Mouse (Mus musculus): ENCODE results near the gene Cd72. TPM values are rescaled to one million over a fixed set of nuclear protein-coding genes. Genes with fewer than 3 reads are reported as not detected.

Gene Cd72
- total RNA-seq (2021), result not detected
- long read RNA-seq, experiment 1, result 0 reads
- long read RNA-seq, experiment 2, result 0 reads

DNA sequence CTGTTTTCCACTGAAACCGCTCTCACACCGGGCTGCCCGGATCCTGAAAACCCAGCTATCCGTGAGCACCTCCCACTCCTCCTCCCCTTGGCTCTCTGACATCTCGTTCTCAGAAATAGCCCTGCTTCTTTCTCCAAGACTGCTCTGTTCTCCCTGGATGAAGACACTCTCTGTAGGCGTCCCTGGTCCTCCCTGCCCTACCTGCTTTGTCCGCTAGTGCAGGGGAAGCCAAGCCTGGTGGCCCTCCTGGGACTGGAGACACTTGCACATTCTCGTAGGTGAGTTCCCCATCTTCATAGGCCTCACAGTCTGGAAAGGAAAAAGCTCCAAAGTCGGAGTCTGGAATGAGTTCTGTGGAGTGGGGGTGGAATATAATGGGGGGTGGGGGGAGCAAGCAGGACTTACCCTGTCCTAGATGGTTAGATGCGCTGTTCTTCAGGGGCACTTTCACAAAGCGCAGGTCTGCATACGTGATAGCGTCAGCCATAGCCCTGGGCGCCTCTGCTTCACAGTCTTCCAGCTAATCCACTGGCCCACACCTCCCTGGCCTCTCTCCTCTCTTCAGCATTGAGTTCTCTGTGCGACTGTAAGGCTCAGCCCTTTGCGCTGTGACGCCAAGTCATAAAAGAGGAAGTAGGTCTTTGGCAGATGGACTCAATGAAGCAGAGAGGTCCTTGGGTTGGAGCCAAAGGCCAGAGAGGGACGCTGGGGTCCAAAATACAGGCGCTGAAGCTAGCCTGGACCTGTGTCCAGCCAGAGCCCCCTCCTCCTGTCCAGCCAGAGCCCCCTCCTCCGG is at the start of gene Cd72:
Gene Cd72 (minus strand): TSS at position 588 of the 796 bp plus-strand sequence.
- Histone ChIP-seq H3K27ac (no peak within 1 kb of the TSS), H3K4me3 (no peak within 1 kb of the TSS; the same call in 1 of the 2 replicates)
- DNase-seq (ENCODE audit: low spot score in 2 of 2), result no peak
- TF ChIP-seq CTCF (conservative IDR thresholded peaks at IDR 0.05), result no peak

DNA sequence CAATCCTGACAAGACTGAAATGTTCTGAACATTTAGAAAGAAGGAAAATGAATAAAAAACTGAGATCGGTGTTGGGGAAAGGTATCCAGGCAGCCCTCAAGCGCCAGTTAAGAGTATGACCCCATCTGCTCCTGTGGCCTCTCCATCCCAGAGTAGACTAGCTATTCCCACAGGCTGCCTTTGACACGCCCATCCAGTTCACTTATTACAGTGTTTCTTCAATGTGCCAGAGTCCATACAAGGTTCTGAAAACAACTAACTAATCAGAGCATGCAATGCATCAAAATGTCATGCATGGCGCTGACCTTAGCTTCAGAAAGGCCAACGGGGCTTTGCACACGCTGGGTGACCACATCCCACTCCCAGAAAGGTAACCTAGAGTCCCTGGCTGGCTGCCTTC is 49.1 kb upstream of the Cd72 start:
- Histone ChIP-seq H3K4me3 (no peak overlapping the region), H3K27ac (no peak overlapping the region)
- TF ChIP-seq CTCF (conservative IDR thresholded peaks at IDR 0.05), result no peak
- DNase-seq (ENCODE audit: low spot score in 2 of 2), result no peak

DNA sequence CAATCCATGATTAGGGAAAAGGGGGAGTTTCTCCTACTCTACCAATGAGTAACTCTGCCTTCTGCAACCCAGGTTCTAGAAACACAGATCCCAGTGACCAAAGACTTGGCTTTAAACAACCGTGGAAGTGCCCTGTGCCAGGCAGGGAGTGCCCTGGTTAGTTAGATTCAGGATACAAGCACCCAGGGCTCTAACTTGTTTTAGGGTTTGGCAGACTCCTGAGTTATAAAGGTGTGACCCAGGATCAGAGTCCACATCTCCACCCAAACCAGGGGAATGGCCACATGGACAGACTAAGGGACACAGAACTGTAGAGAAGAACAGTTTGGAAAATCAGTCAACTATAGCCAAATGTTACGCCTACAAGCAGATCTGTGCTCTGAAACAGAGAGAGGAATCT is 48.6 kb upstream of the Cd72 start:
- Histone ChIP-seq H3K4me3 (no peak overlapping the region), H3K27ac (no peak overlapping the region)
- DNase-seq (ENCODE audit: low spot score in 2 of 2), result no peak
- no peak for TF ChIP-seq CTCF (conservative IDR thresholded peaks at IDR 0.05)

DNA sequence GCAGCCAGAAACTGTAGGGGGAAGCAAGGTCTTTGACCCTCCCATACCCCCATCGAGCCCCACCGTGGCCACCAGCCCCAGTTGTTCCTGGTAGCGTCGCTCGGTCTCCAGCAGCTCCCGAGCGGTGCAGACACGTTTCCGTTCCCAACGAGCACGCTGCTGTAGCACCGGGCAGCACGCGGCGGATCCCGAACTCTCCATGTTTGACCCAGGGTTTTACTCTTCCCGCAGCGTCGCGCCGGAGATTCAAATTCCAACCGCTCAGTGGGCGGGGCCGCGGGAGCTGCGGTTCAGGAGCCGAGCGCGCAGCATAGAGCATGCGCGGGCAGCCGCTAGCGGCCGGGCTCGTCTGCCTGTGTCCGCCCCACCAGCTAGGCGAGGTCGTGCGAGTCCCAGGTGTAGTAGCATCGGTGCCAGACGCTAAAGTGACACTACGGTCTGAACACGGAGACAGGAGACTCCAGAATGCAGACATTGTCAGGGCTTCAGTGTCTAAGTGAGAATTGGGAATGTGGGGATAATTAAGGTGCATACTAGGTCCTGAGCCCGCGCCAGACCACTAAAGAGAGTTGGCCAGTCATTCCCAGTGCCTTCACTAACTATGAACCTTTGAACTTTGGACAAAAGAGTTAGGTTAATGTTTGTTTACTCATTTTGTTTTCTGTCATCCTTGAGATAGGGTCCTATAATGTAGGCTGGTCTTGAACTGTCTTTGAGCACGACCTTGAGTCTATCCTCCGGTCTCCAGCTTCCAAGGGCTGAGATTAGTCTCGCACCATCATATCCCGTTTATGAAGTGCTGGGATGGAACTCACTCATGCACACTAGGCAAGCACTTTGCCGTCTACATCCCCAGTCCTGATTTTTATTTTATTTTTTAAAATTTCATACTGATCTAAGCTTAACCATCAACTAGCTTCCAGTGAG is 45.2 kb upstream of the Cd72 start, which contains the start of gene Arhgef39:
Gene Arhgef39 (minus strand): TSS at position 289 of the 927 bp plus-strand sequence.
- DNase-seq (ENCODE audit: low spot score in 2 of 2), result peak; percentile 67 to 70
- Histone ChIP-seq H3K4me3 (peak within 1 kb of the TSS; percentile 64), H3K27ac (peak within 1 kb of the TSS; percentile 37; the same call in 1 of the 2 replicates)
- no peak for TF ChIP-seq CTCF (conservative IDR thresholded peaks at IDR 0.05)

DNA sequence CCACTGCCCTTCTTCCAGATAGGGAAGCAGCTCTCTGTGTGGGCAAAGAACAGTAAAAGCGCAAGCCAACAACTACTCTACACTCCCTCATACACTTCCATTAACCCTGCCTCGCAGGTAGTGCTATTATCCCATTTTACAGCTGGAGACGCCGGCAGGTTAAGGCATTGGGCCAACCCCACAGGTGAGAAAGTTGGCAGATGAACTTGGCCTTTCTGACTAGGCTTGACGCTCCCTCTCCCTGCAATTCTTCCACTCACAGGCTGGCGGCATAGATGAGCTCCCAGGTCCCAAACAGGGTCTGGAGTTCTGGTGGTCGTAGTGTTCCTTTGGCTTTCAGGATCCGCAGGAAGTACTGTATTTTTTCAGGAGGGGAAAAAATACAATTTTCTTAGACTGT is 44.6 kb upstream of the Cd72 start:
- Histone ChIP-seq H3K4me3 (peak overlapping the region; percentile 64), H3K27ac (no peak overlapping the region)
- TF ChIP-seq CTCF (conservative IDR thresholded peaks at IDR 0.05), result peak; percentile 46
- no peak for DNase-seq (ENCODE audit: low spot score in 2 of 2)

DNA sequence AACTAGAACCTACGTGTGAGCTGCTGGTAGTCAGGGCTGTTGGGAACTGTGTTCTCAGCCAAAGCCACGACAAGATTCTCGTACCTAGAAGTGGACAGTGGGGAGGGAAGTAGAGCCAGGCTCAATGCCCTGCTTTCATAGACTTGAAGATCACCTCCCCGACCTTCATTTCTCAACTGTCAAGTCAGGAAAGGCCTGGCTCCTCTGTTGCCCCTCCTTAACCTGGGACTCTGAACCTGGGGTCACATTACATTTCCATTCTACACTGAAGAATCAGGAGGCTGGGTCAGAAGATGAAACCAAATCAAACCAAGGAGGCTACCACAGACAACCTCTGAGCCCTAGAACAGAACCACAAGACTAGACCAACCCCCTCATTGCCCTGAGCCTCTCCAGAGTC is 43.5 kb upstream of the Cd72 start:
- DNase-seq (ENCODE audit: low spot score in 2 of 2), result no peak
- Histone ChIP-seq H3K27ac (no peak overlapping the region), H3K4me3 (no peak overlapping the region)
- TF ChIP-seq CTCF (conservative IDR thresholded peaks at IDR 0.05), result no peak

DNA sequence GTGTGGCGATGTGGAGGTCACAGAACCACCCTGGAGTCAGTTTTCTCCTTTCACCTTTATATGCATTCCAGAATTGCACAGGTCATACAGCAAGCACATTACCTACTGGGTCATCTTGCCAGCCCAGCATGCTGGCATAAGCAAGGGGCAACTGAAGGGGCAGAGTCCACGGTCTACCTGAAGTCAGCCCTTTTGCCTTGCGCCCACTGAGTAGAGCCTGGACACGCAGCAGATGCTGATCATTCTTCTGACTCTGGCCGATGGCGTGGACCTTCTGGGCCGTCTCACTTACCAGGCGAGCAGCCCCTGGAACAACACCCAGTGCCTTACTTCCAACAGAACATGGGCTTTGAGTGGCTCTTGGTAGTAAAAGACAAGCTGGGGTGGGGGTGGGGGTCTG is 43.0 kb upstream of the Cd72 start:
- TF ChIP-seq CTCF (conservative IDR thresholded peaks at IDR 0.05), result no peak
- Histone ChIP-seq H3K27ac (no peak overlapping the region), H3K4me3 (no peak overlapping the region)
- no peak for DNase-seq (ENCODE audit: low spot score in 2 of 2)

DNA sequence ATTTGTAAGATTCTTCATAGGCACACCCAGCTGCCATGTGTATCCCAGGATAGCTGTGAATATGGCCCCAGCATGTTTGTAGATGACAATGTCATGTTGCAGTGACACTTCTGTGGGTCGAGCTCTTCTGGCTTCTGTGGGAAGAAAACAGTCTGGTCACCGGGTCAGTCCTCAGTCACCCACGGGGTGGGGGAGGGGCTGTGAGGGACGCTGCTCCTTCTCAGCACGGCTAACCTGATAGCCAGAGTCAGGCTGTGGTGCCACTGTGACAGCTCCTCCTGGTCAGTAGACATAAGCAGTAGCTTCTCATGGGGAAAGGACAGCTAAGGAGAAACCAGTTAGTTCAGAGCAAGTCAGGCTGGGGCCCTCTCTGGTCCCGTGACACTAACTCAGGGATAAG is 42.2 kb upstream of the Cd72 start:
- Histone ChIP-seq H3K27ac (no peak overlapping the region), H3K4me3 (no peak overlapping the region)
- no peak for DNase-seq (ENCODE audit: low spot score in 2 of 2)
- no peak for TF ChIP-seq CTCF (conservative IDR thresholded peaks at IDR 0.05)

DNA sequence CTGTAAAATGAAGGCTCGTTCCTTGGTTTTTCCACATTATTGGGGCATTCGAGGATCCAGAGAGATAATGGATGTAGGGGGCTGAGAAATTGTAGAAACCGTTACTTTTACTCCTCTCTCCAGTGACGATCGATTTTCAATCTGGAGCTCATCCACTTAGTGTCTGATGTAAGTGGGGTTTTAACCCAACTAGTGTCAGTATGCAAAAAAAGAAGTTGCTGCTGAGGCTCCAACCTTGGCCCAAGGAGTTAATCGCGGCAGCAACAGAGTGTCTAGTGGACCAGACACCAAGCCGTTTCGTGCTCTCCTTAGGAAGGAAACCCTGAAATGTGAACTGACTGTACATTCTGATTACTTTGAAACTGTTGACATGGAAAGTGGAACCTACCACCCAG is 39.4 kb upstream of the Cd72 start:
- no peak for DNase-seq (ENCODE audit: low spot score in 2 of 2)
- Histone ChIP-seq H3K27ac (peak overlapping the region; percentile 97), H3K4me3 (peak overlapping the region; percentile 84)
- TF ChIP-seq CTCF (conservative IDR thresholded peaks at IDR 0.05), result no peak

DNA sequence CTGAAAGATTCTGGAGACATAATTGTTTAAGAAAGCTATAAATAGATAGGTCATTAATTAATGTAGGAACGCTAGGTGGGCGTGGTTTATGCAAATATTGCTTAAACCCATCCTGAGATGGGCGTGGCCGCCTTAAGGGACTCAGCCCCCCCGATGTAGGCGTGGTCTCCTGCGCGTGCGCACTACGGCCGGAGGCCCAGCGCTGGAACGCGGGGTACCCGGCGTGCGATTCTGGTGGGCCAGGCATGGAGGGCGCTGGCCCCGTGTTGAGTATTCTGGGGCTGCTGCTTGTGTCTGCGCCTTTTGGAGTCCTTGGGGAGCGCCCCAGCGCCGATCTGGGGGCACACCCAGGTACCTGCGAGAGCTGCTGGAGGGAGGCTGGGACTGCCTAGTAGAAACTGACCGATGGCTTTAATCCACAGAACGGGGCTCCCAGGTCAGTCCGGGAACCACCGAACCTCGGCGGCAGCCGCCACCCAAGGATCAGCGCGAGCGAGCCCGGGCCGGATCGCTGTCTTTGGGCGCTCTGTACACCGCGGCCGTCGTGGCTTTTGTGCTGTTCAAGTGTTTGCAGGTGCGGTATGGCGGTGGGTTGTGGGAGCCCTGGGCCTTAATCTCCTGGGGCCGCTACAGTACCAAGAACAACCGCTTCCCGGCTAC is 38.9 kb upstream of the Cd72 start:
- Histone ChIP-seq H3K4me3 (peak overlapping the region; percentile 84), H3K27ac (peak overlapping the region; percentile 97)
- DNase-seq (ENCODE audit: low spot score in 2 of 2), result peak; percentile 96 to 97
- TF ChIP-seq CTCF (conservative IDR thresholded peaks at IDR 0.05), result peak; percentile 50

DNA sequence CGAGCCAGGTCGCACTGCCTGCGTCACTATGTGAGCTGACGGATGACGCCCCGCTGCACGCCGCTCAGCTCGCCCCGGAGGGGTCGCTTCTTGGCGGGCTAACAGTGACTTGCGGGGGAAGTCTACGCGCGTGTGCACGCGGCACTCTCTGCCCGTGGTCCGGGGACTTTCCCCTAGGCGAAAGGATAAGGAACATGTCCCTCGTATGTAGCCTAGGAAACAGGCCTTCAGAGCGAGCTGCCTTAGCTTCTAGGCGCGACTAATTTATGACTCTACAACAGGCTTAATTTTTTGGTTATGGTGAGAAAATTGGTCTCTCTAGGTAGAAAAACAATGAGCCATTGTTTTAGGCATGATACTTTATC is 38.4 kb upstream of the Cd72 start, which contains the start of gene Ccdc107:
Gene Ccdc107 (plus strand): TSS at position 80 of the 365 bp plus-strand sequence.
- H3K27ac ChIP-seq, result peak within 1 kb of the TSS; percentile 97
- peak within 1 kb of the TSS; percentile 84 for H3K4me3 ChIP-seq
- DNase-seq (ENCODE audit: low spot score in 2 of 2), result peak; percentile 90 to 97
- TF ChIP-seq CTCF (conservative IDR thresholded peaks at IDR 0.05), result no peak

DNA sequence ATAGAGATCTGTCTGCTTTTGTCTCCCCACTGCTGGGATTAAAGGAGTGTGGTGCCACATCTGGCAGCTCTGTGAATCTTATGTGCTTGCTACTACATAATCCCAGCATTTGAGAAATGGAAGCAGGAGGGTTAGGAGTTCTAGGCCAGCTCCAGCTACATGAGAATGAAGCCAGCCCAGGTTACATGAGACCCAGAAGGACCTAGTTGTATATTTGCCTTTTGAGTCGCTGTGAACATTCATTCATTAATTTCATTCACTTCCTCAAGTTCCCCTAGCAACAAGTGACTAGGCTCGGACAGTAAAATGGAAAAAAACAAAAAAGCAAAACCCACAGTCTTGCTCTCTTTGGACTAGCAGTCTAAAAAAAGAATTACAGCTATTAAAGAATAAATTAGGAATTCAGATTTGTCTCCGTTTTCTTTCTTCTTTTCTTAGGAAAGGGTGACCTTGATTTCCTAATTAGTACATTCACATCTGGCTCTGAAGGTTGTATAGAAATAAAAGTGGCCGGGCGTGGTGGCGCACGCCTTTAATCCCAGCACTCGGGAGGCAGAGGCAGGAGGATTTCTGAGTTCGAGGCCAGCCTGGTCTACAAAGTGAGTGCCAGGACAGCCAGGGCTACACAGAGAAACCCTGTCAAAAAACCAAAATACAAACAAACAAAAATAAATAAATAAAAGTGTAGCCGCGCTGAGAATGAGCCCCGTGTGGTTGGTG is 37.8 kb upstream of the Cd72 start:
- H3K4me3 ChIP-seq, result peak overlapping the region; percentile 9
- TF ChIP-seq CTCF (conservative IDR thresholded peaks at IDR 0.05), result no peak; the same call in 1 of the 2 replicates
- DNase-seq (ENCODE audit: low spot score in 2 of 2), result no peak
- H3K27ac ChIP-seq, result peak overlapping the region; percentile 39; the same call in 1 of the 2 replicates

All from layer of hippocampus, adult 2 months (tissue).